Mouse (Mus musculus) Patski (cell line): ENCODE data around the gene Zyx. TPM values are rescaled to one million over a fixed set of nuclear protein-coding genes. Genes with fewer than 3 reads are reported as not detected.

Source experiments
- ATAC-seq: fragments of 100-300 bp; one replicate; pipeline ENCODE4 v1.8.0; 2021
- CTCF ChIA-PET: fragments of 350-600 bp; sonication (Branson Sonifier 250); formaldehyde crosslinking; loops from one replicate; lab custom pipeline; 2022; ENCODE audit warnings: inconsistent platforms; lab: Charles Lee
- POLR2A ChIA-PET: fragments of 350-600 bp; sonication (Branson Sonifier 250); formaldehyde crosslinking; loops from one replicate; lab custom pipeline; 2022; ENCODE audit warnings: antibody characterized with exemption, inconsistent platforms; lab: Charles Lee
- DNase-seq: peaks from one replicate; pipeline ENCODE4 v3.0.0-alpha.2; 2011; ENCODE audit warnings: low read depth, low spot score
- H3K27me3 ChIP-seq: fragments of 371-371 bp; one replicate; pipeline ENCODE4 v1.5.1; 2021
- CTCF ChIP-seq: fragments of 100-300 bp; IDR thresholded peaks from one replicate; pipeline ENCODE4 v1.5.1; 2021
- in situ Hi-C: fragments of 300-500 bp; cut with MboI; formaldehyde crosslinking; loops from 3 replicates; pipeline ENCODE4 v1.11.1; 2018; ENCODE audit warnings: low pct_unique_long_range_greater_than_20kb, mixed read lengths
- polyA plus RNA-seq: library from polyadenylated mRNA; unstranded; gene quantifications from one replicate; pipeline ENCODE4 v1.2.3, GENCODE M21; 2021

Zyx gene
- polyA plus RNA-seq, 1 experiment from 2014 or later: 336 TPM

DNA sequence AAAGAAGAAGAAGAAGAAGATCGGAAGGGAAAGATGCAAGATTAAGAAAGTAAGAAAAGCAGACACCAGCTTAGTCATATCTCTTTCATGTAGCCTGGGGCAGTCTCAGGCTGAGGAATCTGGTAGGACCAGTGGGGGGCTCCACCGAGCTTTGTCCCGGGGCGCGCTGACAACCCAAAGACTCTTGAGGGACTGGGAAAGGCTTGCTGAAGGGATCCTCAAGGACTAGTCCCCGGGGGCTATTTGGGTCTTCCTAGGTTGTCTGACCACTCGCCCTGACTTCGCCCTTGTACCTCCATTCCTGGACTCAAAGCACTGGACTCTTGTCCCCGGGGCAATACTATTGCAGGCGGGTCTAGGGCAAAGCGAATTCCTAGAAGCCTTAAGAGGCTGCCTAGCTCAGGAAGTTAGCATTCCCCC, 414 bp upstream of the Zyx start:
- in situ Hi-C loops: loop anchor here (25.0 kb wide), 1 partner anchor 513 kb away; no protein-coding TSS in a partner anchor
- DNase-seq (no peak), ATAC-seq (peak; percentile 34)
- ChIA-PET CTCF (interaction anchor here (0.7 to 2.5 kb wide), 23 partner anchors 10 to 253 kb away, joined by 3 to 13 read pairs (median 5); no protein-coding TSS in a partner anchor), POLR2A (interaction anchor here (0.6 to 1.1 kb wide), 4 partner anchors 12 to 606 kb away, joined by 3 to 4 read pairs (median 4); no protein-coding TSS in a partner anchor)
- H3K27me3 ChIP-seq: no peaks in the 10 kb centered on the region
- TF ChIP-seq CTCF: no peak

DNA sequence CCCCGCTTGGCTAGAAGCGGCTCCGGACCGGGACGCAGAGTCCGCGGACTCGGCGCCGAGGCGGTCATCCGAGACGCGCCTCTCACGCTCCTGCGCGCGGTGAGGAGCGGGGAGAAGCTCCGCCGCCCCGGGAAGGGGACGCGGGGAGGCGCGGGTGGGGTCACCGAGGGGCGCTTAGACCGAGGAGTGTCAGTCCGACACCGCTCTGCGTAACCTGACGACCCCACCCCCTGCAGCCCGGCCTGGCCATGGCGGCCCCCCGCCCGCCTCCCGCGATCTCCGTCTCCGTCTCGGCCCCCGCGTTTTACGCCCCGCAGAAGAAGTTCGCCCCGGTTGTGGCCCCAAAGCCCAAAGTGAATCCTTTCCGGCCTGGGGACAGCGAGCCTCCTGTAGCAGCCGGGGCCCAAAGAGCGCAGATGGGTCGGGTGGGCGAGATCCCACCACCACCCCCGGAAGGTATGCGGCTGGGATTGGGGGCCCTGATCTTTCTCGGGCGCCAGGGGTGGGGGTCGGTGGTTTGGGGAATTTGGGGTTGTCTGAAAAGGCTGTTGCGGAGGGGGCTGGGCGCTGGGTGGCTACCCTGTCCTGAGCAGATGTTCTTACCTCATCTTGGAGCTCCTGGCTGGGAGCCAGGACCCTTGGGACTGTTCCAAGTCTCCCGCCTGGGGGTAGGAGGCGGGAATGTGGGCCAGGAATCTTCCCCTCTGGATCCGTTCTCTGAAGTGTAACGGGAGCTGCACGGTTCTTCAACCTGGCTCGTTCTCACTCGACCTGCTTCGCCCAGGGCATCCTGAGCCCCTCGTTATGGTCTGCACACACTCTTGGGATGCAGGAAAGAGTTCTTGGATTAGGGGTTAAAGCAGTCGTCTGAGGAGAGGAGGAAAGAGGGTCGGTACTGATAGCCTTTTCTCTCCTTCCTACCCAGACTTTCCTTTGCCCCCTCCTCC, 864 bp downstream of the Zyx start:
- no peak for TF ChIP-seq CTCF
- CTCF ChIA-PET: interaction anchor here (0.7 to 2.0 kb wide), 5 partner anchors 16 to 234 kb away, joined by 4 to 13 read pairs (median 6); partner anchors contain the start of gene Fam131b
- ATAC-seq: peak; percentile 7

GRCm38 (mm10) chr6:42350968-42351775, 1.7 kb downstream of the Zyx start:
- ATAC-seq (no peak), DNase-seq (no peak)
- TF ChIP-seq CTCF: no peak
- H3K27me3 ChIP-seq: no peaks in the 10 kb centered on the region
- ChIA-PET CTCF (interaction anchor here (0.7 to 1.0 kb wide), 2 partner anchors 15 to 26 kb away, joined by 3 to 4 read pairs; partner anchors contain the start of gene Fam131b), POLR2A (interaction anchor here (1.0 to 1.7 kb wide), 7 partner anchors 9 to 42 kb away, joined by 3 to 9 read pairs (median 5); no protein-coding TSS in a partner anchor)
- in situ Hi-C loops: no loop called here

More for the DNA sequence above, 864 bp downstream of the Zyx start:
- peak; percentile 92 for DNase-seq
- POLR2A ChIA-PET: interaction anchor here (1.0 to 1.7 kb wide), 5 partner anchors 13 to 34 kb away, joined by 3 to 9 read pairs (median 6); no protein-coding TSS in a partner anchor
- H3K27me3 ChIP-seq: no peaks in the 10 kb centered on the region
- in situ Hi-C loops: no loop called here

DNA sequence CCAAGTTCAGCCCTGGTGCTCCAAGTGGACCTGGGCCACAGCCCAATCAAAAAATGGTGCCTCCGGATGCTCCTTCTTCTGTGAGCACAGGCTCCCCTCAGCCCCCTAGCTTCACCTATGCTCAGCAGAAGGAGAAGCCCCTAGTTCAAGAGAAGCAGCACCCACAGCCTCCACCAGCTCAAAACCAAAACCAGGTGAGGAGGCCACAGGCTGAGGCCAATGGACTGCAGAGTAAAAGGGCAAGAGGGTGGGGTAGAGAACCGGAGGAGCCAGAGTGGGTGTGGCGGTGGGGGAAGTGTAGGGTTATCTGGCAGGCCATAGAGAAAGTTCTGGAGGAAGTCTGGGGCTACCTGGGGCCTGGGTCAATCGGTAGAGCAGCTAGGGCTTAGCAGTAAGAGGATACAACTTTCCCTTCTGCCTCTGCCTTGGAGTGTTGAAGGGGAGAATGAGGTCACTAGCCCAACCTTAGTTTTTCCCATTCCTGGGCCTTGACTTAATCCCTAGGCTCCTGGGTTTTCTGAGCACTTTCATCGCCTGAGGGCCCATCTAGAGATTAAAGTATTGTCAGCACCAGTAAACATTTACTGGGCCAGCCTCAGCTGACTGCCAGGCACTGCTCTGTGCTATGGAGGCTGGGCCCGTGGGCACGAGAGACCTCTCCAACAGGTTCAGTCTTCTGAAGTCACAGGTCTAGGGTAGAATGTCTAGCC, 2.5 kb downstream of the Zyx start:
- ChIA-PET CTCF (interaction anchor here (0.7 to 1.1 kb wide), 4 partner anchors 15 to 39 kb away, joined by 3 read pairs; no protein-coding TSS in a partner anchor), POLR2A (interaction anchor here (0.6 to 1.6 kb wide), 7 partner anchors 9 to 41 kb away, joined by 3 to 5 read pairs (median 4); no protein-coding TSS in a partner anchor)
- DNase-seq: no peak
- no peaks in the 10 kb centered on the region for H3K27me3 ChIP-seq
- ATAC-seq: no peak
- in situ Hi-C loops: no loop called here
- TF ChIP-seq CTCF: no peak

- CTCF ChIA-PET: interaction anchor here (0.7 to 1.1 kb wide), 3 partner anchors 21 to 39 kb away, joined by 3 read pairs; no protein-coding TSS in a partner anchor
- ATAC-seq (no peak), DNase-seq (no peak)
- in situ Hi-C loops: no loop called here
- TF ChIP-seq CTCF: no peak
- no peaks in the 10 kb centered on the region for H3K27me3 ChIP-seq
- POLR2A ChIA-PET: interaction anchor here (0.6 to 1.6 kb wide), 7 partner anchors 8 to 43 kb away, joined by 3 to 5 read pairs (median 4); no protein-coding TSS in a partner anchor
Measured at GRCm38 (mm10) chr6:42352486-42352846, 3.0 kb downstream of the Zyx start.

- in situ Hi-C loops: no loop called here
- CTCF ChIA-PET: interaction anchor here (0.8 to 1.1 kb wide), 2 partner anchors 21 to 36 kb away, joined by 3 read pairs; no protein-coding TSS in a partner anchor
- ATAC-seq: no peak
- no peaks in the 10 kb centered on the region for H3K27me3 ChIP-seq
- no peak for DNase-seq
- POLR2A ChIA-PET: interaction anchor here (0.7 to 1.6 kb wide), 4 partner anchors 11 to 43 kb away, joined by 3 to 4 read pairs (median 4); no protein-coding TSS in a partner anchor
- no peak for TF ChIP-seq CTCF
Measured at GRCm38 (mm10) chr6:42353180-42353579, 3.8 kb downstream of the Zyx start.

GRCm38 (mm10) chr6:42354076-42355019, 4.9 kb downstream of the Zyx start:
- no peak for TF ChIP-seq CTCF
- H3K27me3 ChIP-seq: no peaks in the 10 kb centered on the region
- ATAC-seq (no peak), DNase-seq (no peak)
- ChIA-PET POLR2A (interaction anchor here (0.6 to 1.0 kb wide), 5 partner anchors 9 to 216 kb away, joined by 3 to 10 read pairs (median 5); no protein-coding TSS in a partner anchor), CTCF (interaction anchor here (0.7 to 0.9 kb wide), 2 partner anchors 17 to 188 kb away, joined by 3 read pairs; no protein-coding TSS in a partner anchor)
- in situ Hi-C loops: no loop called here

- ChIA-PET POLR2A (interaction anchor here (0.6 to 1.0 kb wide), 5 partner anchors 8 to 229 kb away, joined by 3 to 10 read pairs (median 3); no protein-coding TSS in a partner anchor), CTCF (no interaction called here)
- ATAC-seq: no peak
- no peaks in the 10 kb centered on the region for H3K27me3 ChIP-seq
- TF ChIP-seq CTCF: no peak
- DNase-seq: no peak
- in situ Hi-C loops: no loop called here
Measured at GRCm38 (mm10) chr6:42355366-42355765, 5.9 kb downstream of the Zyx start.
